Mouse (Mus musculus): ENCODE data around the gene Tmem247. TPM values are rescaled to one million over a fixed set of nuclear protein-coding genes. Genes with fewer than 3 reads are reported as not detected.

The Tmem247 gene
- polyA plus RNA-seq, 1 experiment from 2014 or later: not detected

DNA sequence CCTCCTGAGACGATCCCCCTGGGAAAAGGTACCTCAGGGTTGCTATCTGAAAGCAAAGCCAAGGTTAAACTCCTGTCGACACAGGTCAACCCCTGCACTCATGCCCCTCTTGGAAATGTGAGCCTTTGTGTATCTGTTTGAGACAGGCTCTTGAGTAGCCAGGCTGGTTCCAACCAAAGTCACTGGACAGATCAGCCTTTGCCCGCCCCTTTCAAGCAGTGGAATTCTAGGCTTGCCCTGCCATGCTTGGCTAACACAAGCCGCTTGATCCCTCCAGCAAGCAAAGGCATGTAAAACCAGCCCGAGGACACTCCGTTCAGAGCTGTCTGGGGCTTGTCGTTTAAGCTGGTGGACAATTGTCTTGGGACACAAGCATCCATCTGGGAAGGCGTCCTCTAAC is 8.8 kb upstream of the Tmem247 start:
- no peak for ATAC-seq (ENCODE audit: low FRiP score)
- Histone ChIP-seq H3K27ac (ENCODE audit: low read depth, low read length) (no peak overlapping the region), H3K4me3 (ENCODE audit: low read depth, low read length) (no peak overlapping the region), H3K36me3 (ENCODE audit: control insufficient read depth, insufficient read depth, low read length) (no peaks in the 10 kb centered on the region), H3K9ac (ENCODE audit: low read length) (no peak overlapping the region), H3K27me3 (ENCODE audit: control insufficient read depth, insufficient read depth, low read length) (no peaks in the 10 kb centered on the region), H3K4me2 (no peak overlapping the region), H3K9me3 (ENCODE audit: control insufficient read depth, low read length) (no peaks in the 10 kb centered on the region), H3K4me1 (ENCODE audit: control insufficient read depth, insufficient read depth, low read length) (peaks cover 11% of the 10 kb centered on the region)
- DNase-seq (ENCODE audit: low spot score, missing footprints): no peak
- WGBS: 68% methylated on average over 8 of the region's 8 CpGs

- WGBS: 79% methylated on average over 14 of the region's 14 CpGs
- ATAC-seq (ENCODE audit: low FRiP score): no peak
- no peak overlapping the region for H3K9ac ChIP-seq (ENCODE audit: low read length)
- no peak for DNase-seq (ENCODE audit: low spot score, missing footprints)
- H3K4me2 ChIP-seq: no peak overlapping the region
- H3K27me3 ChIP-seq (ENCODE audit: control insufficient read depth, insufficient read depth, low read length): no peaks in the 10 kb centered on the region
- no peak overlapping the region for H3K4me3 ChIP-seq (ENCODE audit: low read depth, low read length)
- H3K4me1 ChIP-seq (ENCODE audit: control insufficient read depth, insufficient read depth, low read length): peaks cover 9% of the 10 kb centered on the region
- H3K36me3 ChIP-seq (ENCODE audit: control insufficient read depth, insufficient read depth, low read length): no peaks in the 10 kb centered on the region
- H3K27ac ChIP-seq (ENCODE audit: low read depth, low read length): no peak overlapping the region
- H3K9me3 ChIP-seq (ENCODE audit: control insufficient read depth, low read length): no peaks in the 10 kb centered on the region
Observed at GRCm38 (mm10) chr17:86909733-86910495, 7.2 kb upstream of the Tmem247 start.

DNA sequence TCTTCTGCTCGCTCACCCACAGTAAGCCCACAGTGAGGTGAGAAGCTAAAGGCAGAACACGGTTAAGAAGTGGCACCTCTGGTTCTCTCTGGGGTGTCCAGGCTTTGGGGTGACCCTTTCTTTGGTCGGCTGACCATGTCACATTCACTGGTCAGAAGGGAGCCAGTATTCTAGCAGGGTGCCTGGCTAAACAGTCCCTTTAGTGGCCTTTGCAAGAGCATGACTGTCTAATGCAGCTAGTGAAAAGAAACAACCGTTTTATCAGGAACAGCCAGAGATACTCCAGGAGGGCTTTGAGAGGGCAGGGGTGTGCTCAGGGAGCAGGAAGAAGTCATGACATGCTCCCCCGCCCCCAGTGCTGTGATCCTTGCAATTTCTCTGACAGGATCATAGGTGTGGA is 5.9 kb upstream of the Tmem247 start:
- H3K9me3 ChIP-seq (ENCODE audit: control insufficient read depth, low read length): no peaks in the 10 kb centered on the region
- no peaks in the 10 kb centered on the region for H3K27me3 ChIP-seq (ENCODE audit: control insufficient read depth, insufficient read depth, low read length)
- no peak overlapping the region for H3K4me2 ChIP-seq
- H3K27ac ChIP-seq (ENCODE audit: low read depth, low read length): no peak overlapping the region
- ATAC-seq (ENCODE audit: low FRiP score): no peak
- H3K9ac ChIP-seq (ENCODE audit: low read length): no peak overlapping the region
- H3K4me3 ChIP-seq (ENCODE audit: low read depth, low read length): no peak overlapping the region
- no peak for DNase-seq (ENCODE audit: low spot score, missing footprints)
- no peaks in the 10 kb centered on the region for H3K4me1 ChIP-seq (ENCODE audit: control insufficient read depth, insufficient read depth, low read length)
- 62% methylated on average over 5 of the region's 5 CpGs for WGBS
- no peaks in the 10 kb centered on the region for H3K36me3 ChIP-seq (ENCODE audit: control insufficient read depth, insufficient read depth, low read length)

DNA sequence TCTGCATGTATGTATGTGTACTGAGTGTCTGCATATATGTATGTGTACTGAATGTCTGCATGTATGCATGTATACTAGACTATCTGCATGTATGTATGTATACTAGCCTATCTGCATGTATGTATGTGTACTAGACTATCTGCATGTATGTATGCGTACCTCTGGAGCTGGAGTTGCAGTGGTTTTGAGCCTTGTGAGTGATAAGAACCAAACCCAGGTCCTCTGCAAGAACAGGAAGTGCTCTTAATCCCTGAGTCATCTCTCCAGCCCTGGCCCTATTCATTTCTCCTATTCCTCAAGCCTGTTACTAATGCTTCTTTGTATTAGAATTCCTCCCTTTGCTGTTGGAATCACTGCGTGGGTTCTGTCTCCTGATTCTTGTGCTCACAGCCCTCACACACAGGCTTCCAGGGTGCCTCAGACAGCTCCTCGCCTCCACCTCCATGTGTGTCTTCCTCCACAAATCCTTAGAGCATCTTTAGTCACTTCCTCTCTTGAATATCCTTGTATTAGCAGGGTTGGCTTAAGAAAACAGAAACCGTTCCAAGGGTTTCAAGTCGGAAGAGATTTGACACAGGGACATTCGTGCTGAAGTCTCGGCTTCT is 4.0 kb upstream of the Tmem247 start:
- Histone ChIP-seq H3K9me3 (ENCODE audit: control insufficient read depth, low read length) (no peaks in the 10 kb centered on the region), H3K4me2 (no peak overlapping the region), H3K4me3 (ENCODE audit: low read depth, low read length) (no peak overlapping the region), H3K9ac (ENCODE audit: low read length) (no peak overlapping the region), H3K27me3 (ENCODE audit: control insufficient read depth, insufficient read depth, low read length) (no peaks in the 10 kb centered on the region), H3K36me3 (ENCODE audit: control insufficient read depth, insufficient read depth, low read length) (no peaks in the 10 kb centered on the region), H3K27ac (ENCODE audit: low read depth, low read length) (no peak overlapping the region), H3K4me1 (ENCODE audit: control insufficient read depth, insufficient read depth, low read length) (no peaks in the 10 kb centered on the region)
- no peak for ATAC-seq (ENCODE audit: low FRiP score)
- WGBS: 80% methylated on average over 7 of the region's 7 CpGs
- no peak for DNase-seq (ENCODE audit: low spot score, missing footprints)

GRCm38 (mm10) chr17:86915540-86915939 is 1.6 kb upstream of the Tmem247 start:
- no peaks in the 10 kb centered on the region for H3K27me3 ChIP-seq (ENCODE audit: control insufficient read depth, insufficient read depth, low read length)
- no peak overlapping the region for H3K4me3 ChIP-seq (ENCODE audit: low read depth, low read length)
- no peak overlapping the region for H3K4me2 ChIP-seq
- no peaks in the 10 kb centered on the region for H3K9me3 ChIP-seq (ENCODE audit: control insufficient read depth, low read length)
- H3K36me3 ChIP-seq (ENCODE audit: control insufficient read depth, insufficient read depth, low read length): no peaks in the 10 kb centered on the region
- no peaks in the 10 kb centered on the region for H3K4me1 ChIP-seq (ENCODE audit: control insufficient read depth, insufficient read depth, low read length)
- no peak overlapping the region for H3K9ac ChIP-seq (ENCODE audit: low read length)
- no peak for ATAC-seq (ENCODE audit: low FRiP score)
- DNase-seq (ENCODE audit: low spot score, missing footprints): no peak
- 74% methylated on average over 4 of the region's 4 CpGs for WGBS
- no peak overlapping the region for H3K27ac ChIP-seq (ENCODE audit: low read depth, low read length)

GRCm38 (mm10) chr17:86918786-86919185 is 1.6 kb downstream of the Tmem247 start:
- Histone ChIP-seq H3K4me2 (no peak overlapping the region), H3K27me3 (ENCODE audit: control insufficient read depth, insufficient read depth, low read length) (no peaks in the 10 kb centered on the region), H3K27ac (ENCODE audit: low read depth, low read length) (no peak overlapping the region), H3K9me3 (ENCODE audit: control insufficient read depth, low read length) (no peaks in the 10 kb centered on the region), H3K4me1 (ENCODE audit: control insufficient read depth, insufficient read depth, low read length) (no peaks in the 10 kb centered on the region), H3K36me3 (ENCODE audit: control insufficient read depth, insufficient read depth, low read length) (no peaks in the 10 kb centered on the region), H3K9ac (ENCODE audit: low read length) (no peak overlapping the region), H3K4me3 (ENCODE audit: low read depth, low read length) (no peak overlapping the region)
- DNase-seq (ENCODE audit: low spot score, missing footprints) (no peak), ATAC-seq (ENCODE audit: low FRiP score) (no peak)
- WGBS: 75% methylated on average over 6 of the region's 6 CpGs

- no peaks in the 10 kb centered on the region for H3K9me3 ChIP-seq (ENCODE audit: control insufficient read depth, low read length)
- WGBS: 91% methylated on average over 11 of the region's 11 CpGs
- H3K4me3 ChIP-seq (ENCODE audit: low read depth, low read length): no peak overlapping the region
- no peak overlapping the region for H3K4me2 ChIP-seq
- no peaks in the 10 kb centered on the region for H3K27me3 ChIP-seq (ENCODE audit: control insufficient read depth, insufficient read depth, low read length)
- ATAC-seq (ENCODE audit: low FRiP score) (no peak), DNase-seq (ENCODE audit: low spot score, missing footprints) (no peak)
- H3K36me3 ChIP-seq (ENCODE audit: control insufficient read depth, insufficient read depth, low read length): no peaks in the 10 kb centered on the region
- H3K27ac ChIP-seq (ENCODE audit: low read depth, low read length): no peak overlapping the region
- no peak overlapping the region for H3K9ac ChIP-seq (ENCODE audit: low read length)
- H3K4me1 ChIP-seq (ENCODE audit: control insufficient read depth, insufficient read depth, low read length): no peaks in the 10 kb centered on the region
Observed at GRCm38 (mm10) chr17:86919729-86920128, 2.6 kb downstream of the Tmem247 start.

- no peak overlapping the region for H3K9ac ChIP-seq (ENCODE audit: low read length)
- WGBS: 84% methylated on average over 3 of the region's 3 CpGs
Observed at GRCm38 (mm10) chr17:86924679-86925078, 7.5 kb downstream of the Tmem247 start.

DNA sequence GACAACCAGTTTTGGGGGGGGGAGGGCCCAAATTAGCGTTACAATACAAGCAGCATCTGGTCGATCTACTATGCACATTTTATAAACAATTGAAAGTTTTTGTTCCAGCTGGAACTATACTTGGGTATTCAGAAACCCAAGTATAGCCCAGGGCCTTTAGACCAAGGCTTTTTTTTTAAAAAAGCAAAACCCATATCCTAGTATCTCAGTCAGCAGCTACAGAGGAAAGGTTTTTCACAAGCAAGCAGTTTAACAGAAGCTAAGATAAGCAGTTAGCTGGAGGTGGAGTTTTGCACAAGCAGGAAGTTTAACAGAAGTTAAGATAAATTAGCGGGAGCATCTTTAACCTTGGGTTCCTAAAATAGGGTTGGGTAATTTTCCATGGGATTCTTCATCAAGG is 9.7 kb downstream of the Tmem247 start:
- H3K4me1 ChIP-seq (ENCODE audit: control insufficient read depth, insufficient read depth, low read length): no peaks in the 10 kb centered on the region
- DNase-seq (ENCODE audit: low spot score, missing footprints) (no peak), ATAC-seq (ENCODE audit: low FRiP score) (no peak)
- no peaks in the 10 kb centered on the region for H3K36me3 ChIP-seq (ENCODE audit: control insufficient read depth, insufficient read depth, low read length)
- H3K9me3 ChIP-seq (ENCODE audit: control insufficient read depth, low read length): peaks cover 4% of the 10 kb centered on the region; the same call in 1 of the 2 replicates
- H3K4me2 ChIP-seq: no peak overlapping the region
- H3K4me3 ChIP-seq (ENCODE audit: low read depth, low read length): no peak overlapping the region
- WGBS: 84% methylated on average over 3 of the region's 3 CpGs
- no peaks in the 10 kb centered on the region for H3K27me3 ChIP-seq (ENCODE audit: control insufficient read depth, insufficient read depth, low read length)
- H3K27ac ChIP-seq (ENCODE audit: low read depth, low read length): no peak overlapping the region
- no peak overlapping the region for H3K9ac ChIP-seq (ENCODE audit: low read length)

More at GRCm38 (mm10) chr17:86924679-86925078, 7.5 kb downstream of the Tmem247 start:
- DNase-seq (ENCODE audit: low spot score, missing footprints) (no peak), ATAC-seq (ENCODE audit: low FRiP score) (no peak)
- Histone ChIP-seq H3K4me3 (ENCODE audit: low read depth, low read length) (no peak overlapping the region), H3K27ac (ENCODE audit: low read depth, low read length) (no peak overlapping the region), H3K36me3 (ENCODE audit: control insufficient read depth, insufficient read depth, low read length) (no peaks in the 10 kb centered on the region), H3K4me2 (no peak overlapping the region), H3K4me1 (ENCODE audit: control insufficient read depth, insufficient read depth, low read length) (no peaks in the 10 kb centered on the region), H3K9me3 (ENCODE audit: control insufficient read depth, low read length) (peaks cover 4% of the 10 kb centered on the region; the same call in 1 of the 2 replicates), H3K27me3 (ENCODE audit: control insufficient read depth, insufficient read depth, low read length) (no peaks in the 10 kb centered on the region)
